Mouse (Mus musculus) CH12.LX (cell line): ENCODE results near the gene Mturn.

Experiments
- BHLHE40 ChIP-seq: IDR thresholded peaks from 2 replicates; pipeline ENCODE4 v1.6.1; 2011; ENCODE audit warnings: mild to moderate bottlenecking, low read depth, low read length, improper control_type of control experiment
- CTCF ChIP-seq, 2 experiments: IDR thresholded peaks in 1 of 2; conservative IDR thresholded peaks in 1 of 2; 2 replicates each; pipeline ENCODE4 v1.5.1; 2011 to 2012; ENCODE audit warnings: low read depth in 2 of 2, low read length in 2 of 2, improper control_type of control experiment in 1 of 2, inconsistent platforms in 1 of 2, mild to moderate bottlenecking in 1 of 2, moderate library complexity in 1 of 2
- EP300 ChIP-seq: IDR thresholded peaks from 2 replicates; pipeline ENCODE4 v1.6.1; 2011; ENCODE audit warnings: low read length, improper control_type of control experiment
- GABPA ChIP-seq: IDR thresholded peaks from 2 replicates; pipeline ENCODE4 v1.6.1; 2012; ENCODE audit warnings: low read depth, low read length, improper control_type of control experiment, inconsistent platforms; ENCODE audit not compliant: insufficient replicate concordance
- KAT2A ChIP-seq: IDR thresholded peaks from 2 replicates; pipeline ENCODE4 v1.6.1; 2012; ENCODE audit warnings: low read length, improper control_type of control experiment, inconsistent platforms; ENCODE audit not compliant: insufficient replicate concordance
- MAFK ChIP-seq: IDR thresholded peaks from 2 replicates; pipeline ENCODE4 v1.6.1; 2011; ENCODE audit warnings: low read length, improper control_type of control experiment; ENCODE audit not compliant: insufficient replicate concordance
- MEF2A ChIP-seq: IDR thresholded peaks from 2 replicates; pipeline ENCODE4 v1.6.1; 2014; ENCODE audit warnings: low read depth, mild to moderate bottlenecking, inconsistent platforms, low read length, improper control_type of control experiment, borderline replicate concordance
- POLR2A ChIP-seq: IDR thresholded peaks from 2 replicates; pipeline ENCODE4 v1.6.1; 2011; ENCODE audit warnings: low read depth, mild to moderate bottlenecking, improper control_type of control experiment, low read length
- USF1 ChIP-seq: IDR thresholded peaks from 2 replicates; pipeline ENCODE4 v1.6.1; 2014; ENCODE audit warnings: low read depth, mild to moderate bottlenecking, inconsistent platforms, low read length, improper control_type of control experiment

DNA sequence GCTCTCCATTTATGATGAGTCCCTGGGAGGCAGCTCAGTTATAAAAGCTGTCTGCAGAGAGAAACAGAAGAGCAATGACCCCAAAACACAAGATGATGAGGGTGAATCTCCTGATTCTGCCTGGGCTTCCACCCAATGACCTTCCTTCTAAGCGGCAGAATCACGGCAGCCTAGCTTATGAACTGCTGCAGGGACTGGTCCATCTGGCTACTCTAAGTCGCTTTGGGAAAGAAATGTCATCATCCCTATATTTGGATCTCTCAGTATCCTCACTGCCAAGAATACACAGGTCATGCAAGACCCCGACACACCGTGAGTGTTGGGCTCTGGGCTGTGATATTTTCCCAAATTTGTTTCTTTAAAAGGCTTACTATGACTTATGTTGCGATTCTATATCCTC is 11.6 kb upstream of the Mturn start:
- TF ChIP-seq USF1 (no peak), BHLHE40 (no peak), EP300 (no peak), GABPA (no peak), CTCF (conservative IDR thresholded peaks at IDR 0.05 in 1 of 2, IDR thresholded peaks at IDR 0.05 in 1 of 2; ENCODE audit: low read depth in 2 of 2, low read length in 2 of 2) (no peak), MEF2A (no peak), MAFK (no peak), POLR2A (no peak), KAT2A (no peak)
